Mouse (Mus musculus): Measurements from ENCODE around the gene Rbm41. TPM values are rescaled to one million over a fixed set of nuclear protein-coding genes. Genes with fewer than 3 reads are reported as not detected.

Rbm41 gene
- polyA plus RNA-seq, 1 experiment from 2014 or later = 2.1 TPM

GRCm38 (mm10) chrX:139870300-139870711, 128.1 kb downstream of the Rbm41 start:
- DNase-seq = peak; percentile 10
- H3K9ac ChIP-seq = no peak overlapping the region
- 0 out of 2 replicates have a peak, but pooled peaks cover 6% of the 10 kb centered on the region for H3K4me1 ChIP-seq (replicated peaks)
- H3K27ac ChIP-seq = no peak overlapping the region
- 20% methylated on average over 15 of the region's 15 CpGs for WGBS (ENCODE audit: insufficient replicate concordance)
- ATAC-seq (ENCODE audit: low read depth) = peak; percentile 52
- no peaks in the 10 kb centered on the region for H3K27me3 ChIP-seq
- no peaks in the 10 kb centered on the region for H3K36me3 ChIP-seq
- peak overlapping the region; percentile 79 for H3K4me2 ChIP-seq
- H3K9me3 ChIP-seq (replicated peaks) = no peaks in the 10 kb centered on the region
- peak overlapping the region; percentile 63 for H3K4me3 ChIP-seq (replicated peaks)

DNA sequence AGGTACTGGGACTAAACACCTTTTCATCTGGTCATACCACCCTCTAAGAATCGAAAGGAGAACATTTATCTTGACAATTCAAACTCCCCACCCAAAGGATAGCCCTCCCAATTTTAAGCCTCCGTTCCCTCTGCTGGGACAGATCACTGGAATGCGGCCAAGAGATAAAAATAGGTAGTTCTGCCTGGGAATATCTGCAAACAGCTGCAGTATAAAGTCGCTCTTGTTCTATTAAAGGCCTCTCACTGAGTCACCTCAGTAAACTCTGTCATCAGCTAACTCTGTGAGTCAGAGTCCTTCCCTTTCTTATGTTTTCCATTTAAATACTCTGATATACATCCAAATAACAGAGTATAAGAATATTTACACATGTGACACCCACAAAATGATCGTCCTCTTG, 139.0 kb downstream of the Rbm41 start:
- Histone ChIP-seq H3K9me3 (replicated peaks) (no peaks in the 10 kb centered on the region), H3K27me3 (no peaks in the 10 kb centered on the region), H3K4me1 (replicated peaks) (no peaks in the 10 kb centered on the region), H3K4me3 (replicated peaks) (no peak overlapping the region), H3K36me3 (no peaks in the 10 kb centered on the region), H3K9ac (no peak overlapping the region), H3K27ac (no peak overlapping the region), H3K4me2 (no peak overlapping the region)
- 68% methylated on average over 5 of the region's 5 CpGs for WGBS (ENCODE audit: insufficient replicate concordance)
- ATAC-seq (ENCODE audit: low read depth) = no peak
- DNase-seq = no peak

GRCm38 (mm10) chrX:139854795-139855194, 143.6 kb downstream of the Rbm41 start:
- H3K9me3 ChIP-seq (replicated peaks) = no peaks in the 10 kb centered on the region
- ATAC-seq (ENCODE audit: low read depth) (no peak), DNase-seq (no peak)
- no peaks in the 10 kb centered on the region for H3K4me1 ChIP-seq (replicated peaks)
- no peak overlapping the region for H3K27ac ChIP-seq
- no peaks in the 10 kb centered on the region for H3K27me3 ChIP-seq
- no peak overlapping the region for H3K9ac ChIP-seq
- WGBS (ENCODE audit: insufficient replicate concordance) = 69% methylated on average over 4 of the region's 4 CpGs
- no peak overlapping the region for H3K4me3 ChIP-seq (replicated peaks)
- no peak overlapping the region for H3K4me2 ChIP-seq
- no peaks in the 10 kb centered on the region for H3K36me3 ChIP-seq

DNA sequence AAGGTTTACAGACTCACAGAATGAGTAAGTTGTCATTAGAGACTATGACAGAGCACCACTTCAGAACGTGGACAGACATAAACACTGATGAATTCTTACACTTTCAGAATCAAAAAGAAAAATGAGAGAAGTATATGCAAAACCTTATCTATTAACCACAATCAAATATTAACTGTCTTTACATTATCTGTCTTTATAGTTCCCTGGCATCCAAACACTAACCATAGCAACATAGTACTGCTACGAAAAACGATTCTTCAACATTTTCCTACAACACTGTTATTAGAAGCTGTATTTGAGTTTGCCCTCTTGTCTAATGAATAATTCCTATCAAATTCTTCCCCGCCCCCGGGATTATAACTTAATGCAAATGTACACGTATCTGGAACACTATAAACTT, 157.3 kb downstream of the Rbm41 start:
- no peaks in the 10 kb centered on the region for H3K36me3 ChIP-seq
- ATAC-seq (ENCODE audit: low read depth) = no peak
- H3K27me3 ChIP-seq = no peaks in the 10 kb centered on the region
- H3K4me1 ChIP-seq (replicated peaks) = no peaks in the 10 kb centered on the region
- no peak overlapping the region for H3K27ac ChIP-seq
- no peak overlapping the region for H3K4me2 ChIP-seq
- H3K9me3 ChIP-seq (replicated peaks) = no peaks in the 10 kb centered on the region
- no peak overlapping the region for H3K4me3 ChIP-seq (replicated peaks)
- H3K9ac ChIP-seq = no peak overlapping the region
- no peak for DNase-seq
- 64% methylated on average over 6 of the region's 6 CpGs for whole genome bisulfite sequencing (ENCODE audit: insufficient replicate concordance)

Other genes starting within 250 kb of the Rbm41 start
- gene Ripply1, start 216.2 kb downstream of the Rbm41 start, polyA plus RNA-seq (2015; fragmentation: Nextera tagmentation; extraction: Ambion mirVana) = not detected in 2 replicates
- 0.25 and 0.32 TPM in 2 replicates for gene Cldn2, start 197.8 kb downstream of the Rbm41 start, polyA plus RNA-seq (2015; fragmentation: Nextera tagmentation; extraction: Ambion mirVana)
- gene Morc4, start 126.9 kb downstream of the Rbm41 start, polyA plus RNA-seq (2015; fragmentation: Nextera tagmentation; extraction: Ambion mirVana) = 11.3 and 15.0 TPM in 2 replicates
- 1.6 and 2.1 TPM in 2 replicates for gene Nup62cl, start 64.1 kb upstream of the Rbm41 start, polyA plus RNA-seq (2015; fragmentation: Nextera tagmentation; extraction: Ambion mirVana)
- gene Pih1h3b, start 64.3 kb upstream of the Rbm41 start, polyA plus RNA-seq (2015; fragmentation: Nextera tagmentation; extraction: Ambion mirVana) = not detected in 2 replicates